Mouse (Mus musculus) heart, postnatal 36 days (tissue): ENCODE data around the gene Krtcap2. TPM values are rescaled to one million over a fixed set of nuclear protein-coding genes. Genes with fewer than 3 reads are reported as not detected.

Experiments used
- microRNA-seq, 2 experiments: library from miRNA; unstranded; fragments of <30 nt; microRNA quantifications; one replicate each; pipeline ENCODE4 v1.2.0; 2021; ENCODE audit warnings: borderline number of aligned reads in 2 of 2
- total RNA-seq, 2 experiments: library from RNA; stranded (reverse); gene quantifications; 2 replicates each; pipeline ENCODE4 v1.2.3; 2021

Krtcap2 gene
- total RNA-seq, 2 experiments from 2014 or later: 82.3 to 87.0 TPM

Small RNAs within 50 kb of the gene (microRNA-seq; reads per million reads assigned to microRNA genes)
- 8.7 to 42.4 reads per million in 2 experiments for gene Mir92b

Other genes with a start within 250 kb of the Krtcap2 start
- gene Rusc1, start 152.7 kb upstream of the Krtcap2 start, total RNA-seq: 10 to 100 TPM; 24.4 to 25.1 TPM
- not detected for gene Gm43738, start 144.9 kb upstream of the Krtcap2 start, total RNA-seq
- 10 to 100 TPM; 20.0 to 20.7 TPM for gene Fdps, start 144.0 kb upstream of the Krtcap2 start, total RNA-seq
- gene Pklr, start 109.8 kb upstream of the Krtcap2 start, total RNA-seq: not detected
- under 1 TPM; 0.17 to 0.38 TPM for gene Hcn3, start 85.8 kb upstream of the Krtcap2 start, total RNA-seq
- gene Clk2, start 81.2 kb upstream of the Krtcap2 start, total RNA-seq: 10 to 100 TPM; 15.8 to 19.9 TPM
- 10 to 100 TPM; 49.8 to 49.9 TPM for gene Scamp3, start 68.5 kb upstream of the Krtcap2 start, total RNA-seq
- gene Fam189b, start 62.8 kb upstream of the Krtcap2 start, total RNA-seq: 1 to 10 TPM; 4.6 to 5.5 TPM
- 10 to 100 TPM; 21.3 to 21.8 TPM for gene Gba, start 43.0 kb upstream of the Krtcap2 start, total RNA-seq
- 1 to 10 TPM; 6.8 to 9.4 TPM for gene Thbs3, start 30.8 kb upstream of the Krtcap2 start, total RNA-seq
- 10 to 100 TPM; 58.0 to 60.0 TPM for gene Mtx1, start 18.9 kb upstream of the Krtcap2 start, total RNA-seq
- under 1 TPM; 0.14 to 0.46 TPM for gene Muc1, start 16.9 kb upstream of the Krtcap2 start, total RNA-seq
- under 1 TPM; 0.42 to 0.62 TPM for gene Trim46, start 343 bp downstream of the Krtcap2 start, total RNA-seq
- gene Dpm3, start 13.4 kb downstream of the Krtcap2 start, total RNA-seq: 10 to 100 TPM; 50.0 to 52.3 TPM
- 10 to 100 TPM; 20.5 to 23.0 TPM for gene Slc50a1, start 24.6 kb downstream of the Krtcap2 start, total RNA-seq
- 10 to 100 TPM; 28.3 to 42.6 TPM for gene Efna1, start 35.2 kb downstream of the Krtcap2 start, total RNA-seq
- gene Efna3, start 77.0 kb downstream of the Krtcap2 start, total RNA-seq: not detected
- gene Efna4, start 92.1 kb downstream of the Krtcap2 start, total RNA-seq: under 1 TPM; 0.19 to 0.22 TPM
- 10 to 100 TPM; 56.5 to 62.6 TPM for gene Adam15, start 104.0 kb downstream of the Krtcap2 start, total RNA-seq
- gene Dcst2, start 116.0 kb downstream of the Krtcap2 start, total RNA-seq: not detected
- not detected for gene Dcst1, start 119.3 kb downstream of the Krtcap2 start, total RNA-seq
- gene Zbtb7b, start 148.8 kb downstream of the Krtcap2 start, total RNA-seq: 10 to 100 TPM; 20.8 to 23.5 TPM
- gene Lenep, start 156.8 kb downstream of the Krtcap2 start, total RNA-seq: under 1 TPM; 0.24 to 0.72 TPM
- 10 to 100 TPM; 44.0 to 55.1 TPM for gene Flad1, start 165.9 kb downstream of the Krtcap2 start, total RNA-seq
- 1 to 10 TPM; 5.1 to 5.4 TPM for gene Cks1b, start 172.4 kb downstream of the Krtcap2 start, total RNA-seq
- 10 to 100 TPM; 34.1 to 36.6 TPM for gene Shc1, start 172.5 kb downstream of the Krtcap2 start, total RNA-seq
- gene Pygo2, start 184.2 kb downstream of the Krtcap2 start, total RNA-seq: 10 to 100 TPM; 13.8 to 16.6 TPM
- 10 to 100 TPM; 57.0 to 58.0 TPM for gene Pbxip1, start 190.7 kb downstream of the Krtcap2 start, total RNA-seq
- 1 to 10 TPM; 7.0 to 9.2 TPM for gene Pmvk, start 208.6 kb downstream of the Krtcap2 start, total RNA-seq